Mouse (Mus musculus): ENCODE measurements around the gene Btf3.

The Btf3 gene

DNA sequence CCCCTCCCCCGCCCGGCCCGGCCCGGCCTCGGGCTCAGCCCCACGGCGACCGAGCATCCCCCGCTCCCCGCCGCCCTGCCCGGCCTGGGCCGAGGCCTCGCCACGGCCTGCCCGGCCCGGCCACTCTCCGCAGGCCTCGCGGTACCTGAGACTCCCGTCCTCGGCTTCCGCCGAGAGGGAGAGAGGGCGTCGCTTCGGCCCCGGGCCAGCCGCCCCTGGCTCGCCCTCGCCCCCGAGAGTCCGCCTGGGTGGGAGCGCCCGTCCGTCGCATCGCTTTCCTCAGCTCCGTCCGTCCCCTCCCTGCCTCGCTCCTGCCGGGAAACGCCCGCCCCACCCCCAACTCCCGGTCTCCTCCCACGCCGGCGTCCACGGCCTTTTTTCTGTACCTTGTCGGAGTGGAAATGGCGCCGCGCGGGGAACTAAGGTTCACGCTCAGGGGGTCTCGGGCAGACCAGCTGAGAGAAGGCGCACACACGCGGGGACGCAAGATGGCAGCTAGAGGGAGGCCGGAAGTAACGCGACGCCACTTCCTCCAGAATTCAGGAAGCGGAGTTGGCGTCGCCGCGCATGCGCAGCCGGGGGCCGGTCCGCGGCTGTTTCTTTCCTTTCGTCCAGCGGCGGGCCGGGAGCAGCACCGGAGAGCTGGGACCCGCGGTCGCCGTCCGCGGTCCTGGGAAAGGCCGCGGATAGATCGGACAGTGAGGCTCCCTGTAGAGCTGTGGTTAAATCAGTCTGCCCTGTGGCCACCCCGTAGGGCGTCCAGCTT, at the start of gene Btf3:
TSS of gene Btf3 (minus strand) at position 527 of the 766 bp plus-strand sequence.
- peak; percentile 93 for DNase-seq (ENCODE audit: low read depth, low spot score)

DNA sequence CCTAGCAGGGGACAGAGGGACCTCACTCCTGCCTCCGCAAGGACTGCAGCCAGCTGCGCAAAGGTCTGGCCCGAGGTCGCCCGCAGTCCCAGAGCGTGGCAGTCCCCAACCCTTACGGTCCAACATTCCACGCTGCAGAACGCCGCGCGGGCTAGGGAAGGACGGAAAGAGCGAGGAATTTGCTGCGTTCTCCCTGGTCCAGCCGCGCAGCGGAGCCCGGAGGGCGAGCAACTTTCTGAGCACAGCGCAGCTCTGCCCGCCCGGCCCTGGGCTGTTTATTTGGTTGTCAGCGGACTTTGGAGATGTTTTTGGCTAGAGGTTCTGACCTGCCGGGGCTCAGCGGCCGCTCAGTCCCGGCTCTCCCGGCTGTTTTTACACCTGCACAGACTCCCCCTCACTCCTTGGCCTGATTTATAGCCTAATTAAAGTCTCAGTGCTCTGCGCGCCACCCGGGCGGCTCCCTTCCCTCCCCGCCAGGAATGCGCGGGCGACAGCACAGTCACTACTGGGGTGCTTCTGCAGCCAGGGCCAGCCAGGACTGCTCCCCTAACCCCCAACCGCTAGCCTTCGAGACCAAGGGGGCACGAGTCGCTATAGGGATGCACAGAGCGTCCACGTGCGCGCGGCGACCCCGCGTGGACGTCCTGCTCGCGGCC, 49.1 kb upstream of the Btf3 start:
- peak; percentile 46 for DNase-seq (ENCODE audit: low read depth, low spot score)

DNA sequence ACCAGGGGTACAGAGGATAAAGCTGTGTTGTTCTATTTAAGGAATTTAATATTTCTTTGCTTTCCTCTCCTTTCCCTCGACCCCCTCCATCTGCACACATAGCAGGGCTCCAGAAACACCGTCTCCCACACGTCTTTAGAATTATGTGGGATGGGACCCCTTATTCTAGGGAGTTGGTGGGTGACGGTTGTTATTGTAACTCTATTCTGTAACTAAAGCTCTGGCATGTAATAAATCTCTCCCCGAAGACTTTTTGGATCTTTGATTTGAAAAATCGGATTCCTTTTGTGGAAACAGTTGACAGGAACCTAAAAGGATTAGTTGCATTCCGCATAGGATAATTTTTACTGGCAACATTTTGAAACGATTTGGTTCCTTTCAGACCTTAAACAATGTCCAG, 48.3 kb upstream of the Btf3 start:
- DNase-seq (ENCODE audit: low read depth, low spot score): no peak

DNA sequence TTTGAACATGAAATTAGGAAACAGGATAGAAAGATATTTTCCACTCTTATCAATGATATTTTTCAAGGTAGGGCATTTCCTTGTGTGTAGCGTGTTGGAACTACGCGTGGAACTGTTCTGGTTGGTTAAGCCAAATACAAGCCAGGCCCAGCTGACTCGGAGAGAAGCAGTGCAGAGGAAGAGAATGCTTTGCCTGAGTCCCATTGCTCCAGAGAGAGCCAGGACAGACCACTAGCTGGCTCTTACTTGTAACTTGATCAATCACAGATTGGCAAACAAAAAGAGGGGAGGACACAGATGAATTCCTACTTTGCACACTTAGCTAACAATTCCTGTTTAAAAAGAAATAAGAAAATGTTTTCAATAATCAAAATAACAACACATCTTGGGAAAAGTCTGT, 46.2 kb upstream of the Btf3 start:
- no peak for DNase-seq (ENCODE audit: low read depth, low spot score)

DNA sequence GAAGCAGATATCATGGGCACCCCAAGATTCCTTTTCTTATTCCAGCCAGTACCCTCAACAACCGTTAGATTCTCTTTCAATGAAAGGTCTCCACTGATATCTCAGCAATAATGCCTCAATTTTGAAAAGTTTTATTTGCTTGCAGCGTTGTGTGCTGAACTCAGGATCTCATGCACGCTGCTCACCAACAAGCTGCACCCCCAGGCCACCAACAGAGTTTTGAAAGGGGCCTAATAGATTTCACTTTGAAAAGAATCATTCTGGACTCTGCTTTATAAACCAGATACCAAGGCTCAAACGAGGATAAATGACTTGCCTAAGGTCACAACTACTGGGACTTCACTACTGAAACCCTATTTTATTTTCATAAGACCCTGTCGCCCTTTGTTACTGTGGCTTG, 44.4 kb upstream of the Btf3 start:
- DNase-seq (ENCODE audit: low read depth, low spot score): no peak

- no peak for DNase-seq (ENCODE audit: low read depth, low spot score)
Measured at GRCm38 (mm10) chr13:98360391-98360790, 43.6 kb upstream of the Btf3 start.

- peak; percentile 27 for DNase-seq (ENCODE audit: low read depth, low spot score)
Measured at GRCm38 (mm10) chr13:98359337-98359736, 42.5 kb upstream of the Btf3 start.

- peak; percentile 69 for DNase-seq (ENCODE audit: low read depth, low spot score)
Measured at GRCm38 (mm10) chr13:98358424-98359181, 41.8 kb upstream of the Btf3 start.

DNA sequence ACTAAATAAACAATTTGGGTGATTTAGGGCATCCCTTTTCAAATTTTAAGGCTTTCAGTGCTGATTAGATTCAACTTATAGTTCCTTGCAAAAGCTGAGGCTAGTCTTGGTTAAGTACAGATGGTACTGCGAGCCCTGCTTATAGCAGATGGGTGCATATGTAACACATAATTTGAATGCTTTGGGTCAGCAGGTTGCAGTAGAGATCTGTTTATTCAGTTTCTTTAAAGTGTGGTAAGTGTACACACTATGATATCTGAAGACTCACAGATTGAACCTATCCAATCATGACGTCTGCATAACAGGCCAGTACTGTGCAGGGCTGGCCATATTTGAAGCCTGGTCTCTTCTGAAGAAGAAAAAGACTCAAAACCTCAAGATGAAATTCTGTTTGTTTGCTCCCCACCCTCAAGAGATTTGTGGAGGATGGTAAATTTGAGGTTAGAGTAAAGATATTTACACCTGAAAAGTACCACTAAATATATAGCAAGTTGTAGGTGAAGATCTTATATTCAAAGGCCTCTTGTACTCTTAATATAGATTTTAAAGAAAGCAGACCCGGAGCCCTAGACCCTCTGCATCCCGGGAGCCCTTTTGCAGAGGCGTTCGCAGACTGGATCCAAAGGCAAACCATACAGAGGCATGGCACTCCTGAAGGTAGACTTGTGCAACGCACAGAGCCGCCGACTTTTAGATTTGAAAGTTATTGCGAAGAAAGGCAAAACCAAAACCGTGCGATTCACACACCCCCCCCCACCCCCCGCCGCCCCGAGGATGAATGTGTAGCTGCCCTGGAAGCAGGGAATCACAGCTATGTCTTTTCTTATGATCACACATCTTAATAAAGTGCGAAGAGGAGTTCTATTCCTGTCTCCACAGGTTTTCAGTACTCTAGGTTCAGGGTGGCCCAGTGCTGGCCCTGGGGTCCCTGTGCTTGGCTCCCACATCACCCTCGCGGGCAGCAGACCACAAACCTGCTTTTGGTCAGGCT, 40.9 kb upstream of the Btf3 start:
- no peak for DNase-seq (ENCODE audit: low read depth, low spot score)

GRCm38 (mm10) chr13:98356973-98357425, 40.2 kb upstream of the Btf3 start:
- DNase-seq (ENCODE audit: low read depth, low spot score): no peak

GRCm38 (mm10) chr13:98356176-98356972, 39.6 kb upstream of the Btf3 start:
- DNase-seq (ENCODE audit: low read depth, low spot score): no peak

DNA sequence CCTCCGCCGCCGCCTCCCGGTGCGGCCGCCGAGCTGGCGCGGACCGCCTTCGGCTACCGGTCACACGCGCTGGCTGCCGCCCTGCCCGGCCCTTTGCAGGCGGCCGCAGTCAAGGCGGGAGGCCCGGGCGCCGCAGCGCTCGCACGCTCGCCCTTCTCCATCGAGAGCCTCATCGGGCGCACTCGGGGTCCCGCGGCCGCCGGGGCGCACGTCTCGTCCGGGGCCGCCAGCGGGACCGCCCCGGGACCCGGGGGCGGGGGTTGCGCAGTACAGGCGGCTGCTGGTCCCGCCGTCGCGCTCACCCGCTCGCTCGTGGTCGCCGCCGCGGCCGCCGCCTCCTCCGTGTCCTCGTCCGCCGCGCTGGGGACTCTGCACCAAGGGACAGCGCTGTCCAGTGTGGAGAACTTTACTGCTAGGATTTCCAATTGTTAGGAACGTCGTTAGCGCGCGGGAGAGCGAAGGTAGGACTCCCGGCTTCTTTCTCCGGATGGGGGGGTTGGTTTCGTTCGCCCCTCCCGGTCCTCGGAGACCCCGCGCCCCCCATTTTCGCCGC, 38.8 kb upstream of the Btf3 start:
- no peak for DNase-seq (ENCODE audit: low read depth, low spot score)

DNA sequence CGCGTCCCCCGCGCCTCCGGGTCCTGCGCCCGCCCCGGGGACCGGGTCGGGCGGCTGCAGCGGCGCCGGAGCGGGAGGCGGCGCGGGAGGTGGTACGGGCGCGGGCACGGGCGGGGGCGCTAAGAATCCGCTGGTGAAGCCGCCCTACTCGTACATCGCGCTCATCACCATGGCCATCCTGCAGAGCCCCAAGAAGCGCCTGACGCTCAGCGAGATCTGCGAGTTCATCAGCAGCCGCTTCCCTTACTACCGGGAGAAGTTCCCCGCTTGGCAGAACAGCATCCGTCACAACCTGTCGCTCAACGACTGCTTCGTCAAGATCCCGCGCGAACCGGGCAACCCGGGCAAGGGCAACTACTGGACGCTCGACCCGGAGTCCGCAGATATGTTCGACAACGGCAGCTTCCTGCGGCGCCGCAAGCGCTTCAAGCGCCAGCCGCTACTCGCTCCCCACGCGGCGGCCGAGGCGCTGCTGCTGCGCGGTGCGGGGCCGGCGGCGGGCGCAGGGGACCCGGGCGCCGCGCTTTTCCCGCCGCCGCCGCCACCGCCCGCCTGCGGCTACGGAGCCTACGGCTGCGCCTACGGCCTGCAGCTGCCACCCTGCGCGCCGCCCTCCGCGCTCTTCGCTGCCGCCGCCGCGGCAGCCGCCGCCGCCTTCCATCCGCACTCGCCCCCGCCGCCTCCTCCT, 38.2 kb upstream of the Btf3 start:
- DNase-seq (ENCODE audit: low read depth, low spot score): peak; percentile 60

DNA sequence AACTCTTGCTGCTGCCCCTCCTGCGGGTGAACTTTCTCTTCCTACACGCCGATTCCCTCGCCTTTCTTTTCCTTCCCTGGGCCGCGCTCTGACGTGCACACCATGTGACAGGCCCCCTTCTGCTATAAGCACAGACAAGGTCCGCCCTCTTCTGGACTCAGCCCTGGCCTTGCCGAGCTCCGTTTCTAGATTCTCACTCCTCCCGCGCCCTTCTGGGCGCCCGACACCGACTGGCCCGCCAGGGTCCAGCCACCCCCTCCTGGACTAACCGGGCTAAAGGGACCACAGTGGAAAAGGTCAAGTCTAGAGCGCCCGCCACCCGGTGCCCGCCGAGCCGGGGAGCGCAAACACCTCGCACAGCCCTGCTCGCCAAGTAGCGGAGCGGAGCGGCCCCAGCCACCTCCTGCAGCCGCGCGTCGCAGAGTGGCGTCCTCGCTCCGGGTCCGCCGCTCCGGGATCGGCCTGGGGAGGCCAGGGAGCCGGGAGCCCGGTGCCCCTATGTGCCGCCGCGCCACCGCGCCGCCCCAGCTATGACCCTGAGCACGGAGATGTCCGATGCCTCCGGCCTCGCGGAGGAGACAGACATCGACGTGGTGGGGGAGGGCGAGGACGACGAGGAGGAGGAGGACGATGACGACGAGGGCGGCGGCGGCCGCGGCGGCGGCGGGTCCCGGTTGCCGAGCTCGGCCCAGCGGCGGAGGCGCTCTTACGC, 37.4 kb upstream of the Btf3 start, which contains the start of gene Foxd1:
TSS of gene Foxd1 (plus strand) at position 153 of the 712 bp plus-strand sequence.
- peak; percentile 85 for DNase-seq (ENCODE audit: low read depth, low spot score)

- DNase-seq (ENCODE audit: low read depth, low spot score): no peak
Measured at GRCm38 (mm10) chr13:98353709-98354089, 36.9 kb upstream of the Btf3 start.

DNA sequence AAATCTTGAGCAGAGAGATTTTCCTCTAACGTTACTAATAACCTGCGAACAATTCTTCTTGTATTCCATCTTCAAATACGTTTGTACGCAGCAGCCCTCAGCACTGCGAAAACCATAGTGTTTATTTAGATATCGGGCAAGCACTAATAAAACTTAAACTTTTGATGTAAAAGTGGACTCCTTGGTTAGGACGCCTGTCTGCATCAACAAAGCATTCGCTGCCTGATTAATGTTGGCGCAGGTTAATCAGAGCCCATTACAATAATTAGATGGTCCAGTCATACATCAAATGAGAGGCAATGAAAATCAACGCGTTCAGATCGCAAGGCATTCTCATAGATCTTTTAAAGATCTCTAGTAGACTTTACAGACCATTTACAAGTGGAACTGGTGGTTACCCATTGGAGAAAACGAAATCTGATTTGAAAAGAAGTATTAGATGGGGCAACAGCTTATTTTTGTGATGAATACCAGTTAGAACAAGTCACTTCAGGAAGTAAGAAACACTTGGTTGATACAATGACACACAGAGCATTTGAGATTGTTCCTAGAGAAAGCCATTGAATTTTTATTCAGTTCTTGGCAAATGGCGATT, 35.7 kb upstream of the Btf3 start:
- DNase-seq (ENCODE audit: low read depth, low spot score): no peak

- DNase-seq (ENCODE audit: low read depth, low spot score): peak; percentile 71
Measured at GRCm38 (mm10) chr13:98351527-98351926, 34.7 kb upstream of the Btf3 start.

- DNase-seq (ENCODE audit: low read depth, low spot score): no peak
Measured at GRCm38 (mm10) chr13:98349491-98349890, 32.7 kb upstream of the Btf3 start.
